Mouse (Mus musculus) lung, postnatal 14 days (tissue): ENCODE results near the gene Nrg4.
"Not testable (repeated sequence)": the region's sequence is repeated elsewhere in the genome, so short reads cannot be mapped to it uniquely, and the experiment has no call there.

Experiments
- DNase-seq: peaks from one replicate; pipeline ENCODE4 v3.0.0; 2021

Nrg4 gene

GRCm38 (mm10) chr9:55248465-55248864, 78.2 kb downstream of the Nrg4 start:
- no peak for DNase-seq

DNA sequence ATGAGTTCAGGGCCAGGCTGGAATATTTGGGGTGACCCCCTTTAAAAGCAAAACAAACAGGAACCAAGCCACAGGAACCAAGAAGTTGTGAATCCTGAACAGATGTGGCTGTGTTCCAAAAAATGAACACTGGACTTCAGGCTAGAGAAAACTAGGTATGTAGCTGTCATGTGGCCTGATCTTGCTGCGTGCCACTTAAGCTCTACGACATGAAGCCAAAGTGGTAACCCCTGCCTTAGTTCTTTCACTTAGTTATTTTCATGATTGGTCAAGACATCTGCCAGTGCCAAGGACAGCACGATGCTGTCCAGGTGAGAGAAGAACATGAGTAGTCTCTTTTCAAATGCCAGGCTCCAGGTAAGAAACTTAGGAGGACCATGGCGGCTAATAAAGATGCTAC, 79.7 kb downstream of the Nrg4 start:
- no peak for DNase-seq

DNA sequence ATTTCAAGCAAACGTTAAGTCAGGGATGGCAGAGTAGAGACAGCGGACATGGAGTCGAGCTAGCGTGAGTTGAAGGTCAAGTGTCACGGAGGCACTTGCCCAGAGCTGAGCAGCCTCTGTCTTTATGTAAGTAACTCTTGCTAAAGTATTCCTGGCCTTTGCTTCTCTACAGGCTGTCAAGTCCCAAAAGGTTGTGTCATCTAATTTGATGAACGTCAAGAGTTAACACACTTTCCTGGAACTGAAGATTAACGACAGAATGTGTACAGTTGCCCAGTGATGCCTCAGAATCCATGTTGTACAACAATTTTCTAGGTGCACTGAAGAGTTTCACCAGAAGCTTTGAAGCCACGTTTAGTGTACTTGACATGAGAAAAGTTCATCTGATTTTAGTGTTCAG, 80.2 kb downstream of the Nrg4 start:
- DNase-seq, result no peak

DNA sequence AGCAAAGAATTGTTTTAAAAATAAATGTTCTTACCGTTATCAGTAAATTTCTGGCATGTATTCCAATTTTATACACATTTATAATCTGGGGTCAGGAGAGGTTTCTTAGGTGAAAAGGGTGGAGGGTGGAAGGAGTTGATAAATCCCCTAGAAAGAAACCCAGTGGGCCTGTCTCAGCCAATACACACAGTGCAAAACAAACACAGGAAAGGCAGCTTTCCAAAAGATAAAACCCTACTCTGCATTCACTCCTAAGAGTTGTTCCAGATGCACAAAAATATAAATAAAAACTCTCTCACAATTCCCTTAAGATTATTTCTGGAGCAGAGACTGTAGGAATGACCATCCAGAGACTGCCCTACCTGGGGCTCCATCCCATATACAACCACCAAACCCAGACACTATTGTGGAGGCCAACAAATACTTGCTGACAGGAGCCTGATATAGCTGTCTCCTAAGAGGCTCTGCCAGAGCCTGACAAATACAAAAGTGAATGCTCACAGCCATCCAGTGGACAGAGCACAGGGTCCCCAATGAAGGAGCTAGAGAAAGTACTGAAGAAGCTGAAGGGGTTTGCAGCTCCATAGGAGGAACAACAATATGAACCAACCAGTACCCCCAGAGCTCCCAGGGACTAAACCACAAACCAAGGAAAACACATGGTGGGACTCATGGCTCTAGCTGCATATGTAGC, 81.4 kb downstream of the Nrg4 start:
- not testable (repeated sequence) for DNase-seq

GRCm38 (mm10) chr9:55244079-55244478, 82.6 kb downstream of the Nrg4 start:
- DNase-seq, result no peak

- no peak for DNase-seq
Measured at GRCm38 (mm10) chr9:55243280-55243679, 83.4 kb downstream of the Nrg4 start.

- no peak for DNase-seq
Measured at GRCm38 (mm10) chr9:55241863-55242685, 84.6 kb downstream of the Nrg4 start.

GRCm38 (mm10) chr9:55240852-55241251, 85.8 kb downstream of the Nrg4 start:
- no peak for DNase-seq

GRCm38 (mm10) chr9:55236235-55237165, 90.1 kb downstream of the Nrg4 start:
- DNase-seq, result no peak

DNA sequence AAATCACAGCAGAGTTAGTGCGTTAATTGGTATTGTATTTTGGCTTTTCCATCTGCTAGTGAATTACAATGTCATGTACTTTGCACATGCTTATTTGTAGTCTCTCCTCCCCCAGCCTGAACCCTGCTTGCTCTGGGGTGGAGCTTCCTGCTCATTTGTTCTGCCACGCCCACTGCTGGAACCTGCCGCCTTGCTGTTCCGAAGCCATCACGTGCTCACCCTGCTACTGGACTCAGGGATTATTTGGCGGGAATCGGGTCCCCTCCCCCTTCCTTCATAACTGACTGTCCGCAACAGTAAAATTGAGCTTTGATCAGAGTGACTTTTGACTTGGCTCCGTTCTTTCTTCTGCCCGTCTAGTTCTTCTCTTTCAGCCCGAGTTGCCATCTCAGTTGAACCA, 93.6 kb downstream of the Nrg4 start:
- not testable (repeated sequence) for DNase-seq

DNA sequence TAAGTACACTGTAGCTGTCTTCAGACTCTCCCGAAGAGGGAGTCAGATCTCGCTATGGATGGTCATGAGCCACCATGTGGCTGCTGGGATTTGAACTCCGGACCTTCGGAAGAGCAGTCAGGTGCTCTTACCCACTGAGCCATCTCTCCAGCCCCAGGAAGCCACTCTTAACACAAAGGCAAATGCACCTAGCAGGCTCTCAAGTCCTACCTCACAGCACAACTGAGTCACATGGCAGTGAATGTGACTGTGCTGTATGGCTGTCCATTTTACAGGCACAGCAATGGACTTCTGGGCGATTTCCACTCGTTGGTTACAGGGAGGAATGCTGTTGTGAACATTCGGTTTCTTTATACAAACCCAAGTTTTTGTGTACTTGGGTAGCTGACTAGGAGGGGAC, 94.1 kb downstream of the Nrg4 start:
- DNase-seq, result no peak

GRCm38 (mm10) chr9:55232110-55232509, 94.5 kb downstream of the Nrg4 start:
- DNase-seq, result no peak

DNA sequence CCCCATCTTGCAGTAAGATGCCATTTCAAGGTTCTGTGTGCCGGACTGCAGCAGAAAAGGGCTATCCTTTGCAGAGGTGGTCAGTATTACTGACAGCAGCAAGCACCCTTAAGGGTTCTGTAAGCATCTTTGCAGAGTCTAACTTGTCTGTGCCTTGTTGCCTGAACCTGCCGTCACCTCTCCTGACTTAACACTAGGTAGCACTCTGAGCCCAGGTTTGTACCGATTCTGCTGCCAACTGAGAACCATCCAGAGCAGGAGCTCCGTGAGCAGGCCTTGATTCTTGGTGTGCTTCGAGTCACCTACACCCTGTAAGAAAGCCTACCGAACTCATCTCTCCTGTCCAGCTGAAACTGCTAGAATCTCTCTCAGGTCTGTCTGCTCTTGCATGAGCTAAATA, 95.1 kb downstream of the Nrg4 start:
- DNase-seq, result no peak

DNA sequence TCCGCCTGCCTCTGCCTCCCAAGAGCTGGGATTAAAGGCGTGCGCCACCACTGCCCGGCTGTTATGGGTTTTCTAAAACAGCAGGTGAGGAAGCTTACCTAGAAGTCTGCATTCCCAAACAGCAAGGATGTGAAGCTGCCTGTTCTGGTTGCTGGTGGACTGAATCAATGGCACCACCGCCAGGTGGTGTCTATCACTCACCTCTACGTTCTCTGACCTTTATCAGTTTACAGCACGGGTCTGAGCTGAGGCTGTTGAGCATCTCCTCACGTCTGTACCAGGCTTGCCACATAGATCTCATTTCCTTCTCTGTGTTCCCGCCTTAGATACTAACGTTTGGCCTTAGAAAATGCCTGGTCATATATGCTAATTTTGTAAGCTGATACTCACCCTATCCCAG, 97.6 kb downstream of the Nrg4 start:
- DNase-seq, result no peak

- no peak for DNase-seq
Measured at GRCm38 (mm10) chr9:55228149-55228548, 98.5 kb downstream of the Nrg4 start.

DNA sequence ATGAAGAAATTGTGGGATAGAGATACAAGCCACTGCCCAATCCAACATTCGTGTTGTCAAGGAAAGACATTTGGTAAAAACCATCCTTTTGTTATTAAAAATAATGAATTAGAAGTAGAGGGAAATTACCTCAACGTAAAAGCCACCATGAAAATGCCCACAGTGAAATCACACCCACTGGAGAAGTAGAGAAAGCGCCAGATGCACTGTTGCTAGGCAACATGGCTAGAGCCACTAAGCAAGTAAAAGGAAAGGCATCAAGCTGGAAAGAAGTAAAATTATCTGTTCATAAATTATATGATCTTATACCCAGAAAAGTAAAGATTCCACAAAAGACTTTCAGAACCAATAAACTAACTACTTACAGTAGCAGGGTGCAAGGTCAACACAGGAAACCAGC, 100.4 kb downstream of the Nrg4 start:
- DNase-seq, result no peak

GRCm38 (mm10) chr9:55225165-55225737, 101.4 kb downstream of the Nrg4 start:
- no peak for DNase-seq

GRCm38 (mm10) chr9:55217381-55217780, 109.3 kb downstream of the Nrg4 start:
- DNase-seq, result no peak

GRCm38 (mm10) chr9:55216078-55216477, 110.6 kb downstream of the Nrg4 start:
- no peak for DNase-seq

DNA sequence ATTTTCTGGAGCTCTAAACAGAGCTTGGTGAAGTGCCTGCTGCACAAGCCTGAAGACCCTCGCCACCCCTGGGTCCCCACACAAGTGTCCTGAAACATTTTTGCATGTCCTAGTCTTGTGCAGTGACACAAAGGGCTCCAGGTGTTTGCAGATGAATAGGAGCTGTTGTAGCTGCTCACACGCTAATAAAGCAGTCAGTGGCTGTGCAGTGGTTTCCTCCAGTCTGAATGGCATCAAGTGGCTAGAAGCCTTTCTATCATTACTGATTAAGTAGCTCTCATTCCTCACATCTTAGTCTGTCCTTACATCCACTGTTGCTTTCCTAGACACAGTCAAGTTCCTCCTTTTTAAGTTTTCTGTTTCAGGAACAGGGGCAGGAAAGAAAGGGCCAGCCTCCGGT, 111.0 kb downstream of the Nrg4 start:
- DNase-seq, result no peak

DNA sequence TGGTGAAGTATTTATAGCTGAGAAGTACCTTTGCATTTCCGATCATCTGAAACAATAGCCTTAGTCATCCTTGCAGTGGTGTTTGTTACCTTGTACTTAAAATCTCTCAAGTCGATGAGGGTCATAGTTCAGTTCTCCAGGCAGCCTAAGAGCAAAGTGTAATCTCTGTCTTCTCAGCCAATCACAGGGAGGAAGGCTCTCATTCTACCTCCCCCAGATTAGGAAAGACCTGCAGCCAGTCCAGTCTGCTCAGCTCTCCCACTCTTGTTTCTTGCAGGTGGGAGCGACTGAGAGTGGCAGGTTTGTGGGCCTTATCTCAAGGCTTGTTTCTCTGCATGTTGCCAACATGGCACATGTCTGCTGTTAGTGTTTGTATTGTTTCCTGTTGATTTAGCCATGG, 111.6 kb downstream of the Nrg4 start:
- DNase-seq, result no peak

GRCm38 (mm10) chr9:55213396-55213795, 113.2 kb downstream of the Nrg4 start:
- no peak for DNase-seq

DNA sequence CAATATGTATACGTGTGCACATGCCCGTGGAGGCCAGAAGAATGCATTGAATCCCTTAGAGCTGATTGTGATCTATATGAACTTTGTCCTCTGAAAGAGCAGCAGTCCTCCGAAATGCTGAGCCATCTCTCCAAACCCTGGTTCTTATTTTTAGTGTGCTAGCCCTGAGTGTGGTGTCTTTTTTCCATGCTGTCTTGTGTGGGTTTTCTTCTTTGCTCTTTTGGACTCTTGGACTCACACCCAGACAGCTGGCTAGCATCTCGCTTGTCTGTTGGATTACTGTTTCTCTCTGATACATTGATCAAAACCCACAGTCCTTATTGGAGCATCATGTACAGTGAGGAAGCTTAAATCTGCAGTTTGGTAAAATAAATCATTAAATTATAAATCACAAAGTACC, 115.0 kb downstream of the Nrg4 start:
- DNase-seq, result no peak
